Mouse (Mus musculus): ENCODE results near the gene Mfsd8. TPM values are rescaled to one million over a fixed set of nuclear protein-coding genes. Genes with fewer than 3 reads are reported as not detected.

Mfsd8 gene
- total RNA-seq, 2 experiments from 2014 or later, result 5.6 to 8.3 TPM

Other genes with a start within 250 kb of the Mfsd8 start
- gene Slc25a31, start 138.0 kb downstream of the Mfsd8 start, total RNA-seq (2015; ENCODE audit: low replicate concordance), result not detected in 2 replicates
- not detected in 2 replicates for gene Slc25a31, start 138.0 kb downstream of the Mfsd8 start, total RNA-seq (2017; ENCODE audit: low replicate concordance)
- 13.8 and 30.7 TPM in 2 replicates for gene Hspa4l, start 102.4 kb downstream of the Mfsd8 start, total RNA-seq (2015; ENCODE audit: low replicate concordance)
- gene Hspa4l, start 102.4 kb downstream of the Mfsd8 start, total RNA-seq (2017; ENCODE audit: low replicate concordance), result 39.0 and 69.1 TPM in 2 replicates
- 24.2 and 36.8 TPM in 2 replicates for gene Plk4, start 46.9 kb downstream of the Mfsd8 start, total RNA-seq (2015; ENCODE audit: low replicate concordance)
- 29.6 and 33.0 TPM in 2 replicates for gene Plk4, start 46.9 kb downstream of the Mfsd8 start, total RNA-seq (2017; ENCODE audit: low replicate concordance)
- gene Abhd18, start 84 bp upstream of the Mfsd8 start, total RNA-seq (2015; ENCODE audit: low replicate concordance), result 17.7 and 23.8 TPM in 2 replicates
- gene Abhd18, start 84 bp upstream of the Mfsd8 start, total RNA-seq (2017; ENCODE audit: low replicate concordance), result 34.3 and 36.9 TPM in 2 replicates
- not detected in 2 replicates for gene 1700034I23Rik, start 55.7 kb upstream of the Mfsd8 start, total RNA-seq (2015; ENCODE audit: low replicate concordance)
- not detected in 2 replicates for gene 1700034I23Rik, start 55.7 kb upstream of the Mfsd8 start, total RNA-seq (2017; ENCODE audit: low replicate concordance)
- 36.2 and 46.3 TPM in 2 replicates for gene Larp1b, start 102.9 kb upstream of the Mfsd8 start, total RNA-seq (2015; ENCODE audit: low replicate concordance)
- 48.1 and 70.5 TPM in 2 replicates for gene Larp1b, start 102.9 kb upstream of the Mfsd8 start, total RNA-seq (2017; ENCODE audit: low replicate concordance)
- 14.0 and 15.0 TPM in 2 replicates for gene Pgrmc2, start 236.2 kb upstream of the Mfsd8 start, total RNA-seq (2015; ENCODE audit: low replicate concordance)
- gene Pgrmc2, start 236.2 kb upstream of the Mfsd8 start, total RNA-seq (2017; ENCODE audit: low replicate concordance), result 13.2 and 22.7 TPM in 2 replicates

Measured in erythroblast, adult 5-6 weeks (primary cell).